Mouse (Mus musculus): ENCODE data around the gene Comtd1. TPM values are rescaled to one million over a fixed set of nuclear protein-coding genes. Genes with fewer than 3 reads are reported as not detected.

Comtd1 gene
- polyA plus RNA-seq, 2 experiments, result 16.0 to 26.5 TPM

- ATAC-seq (ENCODE audit: low FRiP score, low read depth), result no peak
- H3K4me2 ChIP-seq (replicated peaks; ENCODE audit: low read depth, low read length, severe bottlenecking), result no peak overlapping the region
- no peak overlapping the region for H3K9ac ChIP-seq (ENCODE audit: low read depth, low read length, severe bottlenecking)
- no peaks in the 10 kb centered on the region for H3K27me3 ChIP-seq (ENCODE audit: control insufficient read depth, insufficient read depth, low read length)
- no peaks in the 10 kb centered on the region for H3K36me3 ChIP-seq (ENCODE audit: control insufficient read depth, insufficient read depth, low read length)
- no peak overlapping the region for H3K27ac ChIP-seq (replicated peaks; ENCODE audit: low read depth, low read length)
- no peaks in the 10 kb centered on the region for H3K9me3 ChIP-seq (ENCODE audit: control insufficient read depth, low read length)
- no peak overlapping the region for H3K4me3 ChIP-seq (replicated peaks; ENCODE audit: low read length)
- WGBS, result 84% methylated on average over 3 of the region's 3 CpGs
- TF ChIP-seq POLR2A (IDR thresholded peaks at IDR 0.05; ENCODE audit: borderline replicate concordance, extremely low read depth, insufficient read depth, insufficient read length), result no peak
- no peaks in the 10 kb centered on the region for H3K4me1 ChIP-seq (ENCODE audit: control insufficient read depth, insufficient read depth, low read length)
- DNase-seq (ENCODE audit: low spot score), result no peak
Measured at GRCm38 (mm10) chr14:21813847-21814246, 34.9 kb downstream of the Comtd1 start.

- H3K4me2 ChIP-seq (replicated peaks; ENCODE audit: low read depth, low read length, severe bottlenecking), result no peak overlapping the region
- H3K27me3 ChIP-seq (ENCODE audit: control insufficient read depth, insufficient read depth, low read length), result no peaks in the 10 kb centered on the region
- 83% methylated on average over 4 of the region's 4 CpGs for WGBS
- TF ChIP-seq POLR2A (IDR thresholded peaks at IDR 0.05; ENCODE audit: borderline replicate concordance, extremely low read depth, insufficient read depth, insufficient read length), result no peak
- no peak overlapping the region for H3K4me3 ChIP-seq (replicated peaks; ENCODE audit: low read length)
- ATAC-seq (ENCODE audit: low FRiP score, low read depth) (no peak), DNase-seq (ENCODE audit: low spot score) (no peak)
- H3K27ac ChIP-seq (replicated peaks; ENCODE audit: low read depth, low read length), result no peak overlapping the region
- no peaks in the 10 kb centered on the region for H3K4me1 ChIP-seq (ENCODE audit: control insufficient read depth, insufficient read depth, low read length)
- H3K9ac ChIP-seq (ENCODE audit: low read depth, low read length, severe bottlenecking), result no peak overlapping the region
- no peaks in the 10 kb centered on the region for H3K9me3 ChIP-seq (ENCODE audit: control insufficient read depth, low read length)
- H3K36me3 ChIP-seq (ENCODE audit: control insufficient read depth, insufficient read depth, low read length), result no peaks in the 10 kb centered on the region
Measured at GRCm38 (mm10) chr14:21813216-21813615, 35.6 kb downstream of the Comtd1 start.

GRCm38 (mm10) chr14:21812590-21813162 is 36.1 kb downstream of the Comtd1 start:
- 19% methylated on average over 14 of the region's 14 CpGs for WGBS
- TF ChIP-seq POLR2A (IDR thresholded peaks at IDR 0.05; ENCODE audit: borderline replicate concordance, extremely low read depth, insufficient read depth, insufficient read length), result no peak
- Histone ChIP-seq H3K27me3 (ENCODE audit: control insufficient read depth, insufficient read depth, low read length) (no peaks in the 10 kb centered on the region), H3K36me3 (ENCODE audit: control insufficient read depth, insufficient read depth, low read length) (no peaks in the 10 kb centered on the region), H3K9ac (ENCODE audit: low read depth, low read length, severe bottlenecking) (no peak overlapping the region), H3K4me2 (replicated peaks; ENCODE audit: low read depth, low read length, severe bottlenecking) (no peak overlapping the region), H3K27ac (replicated peaks; ENCODE audit: low read depth, low read length) (no peak overlapping the region), H3K9me3 (ENCODE audit: control insufficient read depth, low read length) (no peaks in the 10 kb centered on the region), H3K4me3 (replicated peaks; ENCODE audit: low read length) (no peak overlapping the region), H3K4me1 (ENCODE audit: control insufficient read depth, insufficient read depth, low read length) (no peaks in the 10 kb centered on the region)
- DNase-seq (ENCODE audit: low spot score) (peak; percentile 65), ATAC-seq (ENCODE audit: low FRiP score, low read depth) (no peak)

- TF ChIP-seq POLR2A (IDR thresholded peaks at IDR 0.05; ENCODE audit: borderline replicate concordance, extremely low read depth, insufficient read depth, insufficient read length), result no peak
- DNase-seq (ENCODE audit: low spot score) (no peak), ATAC-seq (ENCODE audit: low FRiP score, low read depth) (no peak)
- Histone ChIP-seq H3K4me1 (ENCODE audit: control insufficient read depth, insufficient read depth, low read length) (no peaks in the 10 kb centered on the region), H3K4me2 (replicated peaks; ENCODE audit: low read depth, low read length, severe bottlenecking) (no peak overlapping the region), H3K36me3 (ENCODE audit: control insufficient read depth, insufficient read depth, low read length) (no peaks in the 10 kb centered on the region), H3K27ac (replicated peaks; ENCODE audit: low read depth, low read length) (no peak overlapping the region), H3K9ac (ENCODE audit: low read depth, low read length, severe bottlenecking) (no peak overlapping the region), H3K27me3 (ENCODE audit: control insufficient read depth, insufficient read depth, low read length) (no peaks in the 10 kb centered on the region), H3K4me3 (replicated peaks; ENCODE audit: low read length) (no peak overlapping the region), H3K9me3 (ENCODE audit: control insufficient read depth, low read length) (no peaks in the 10 kb centered on the region)
- WGBS, result 85% methylated on average over 10 of the region's 10 CpGs
Measured at GRCm38 (mm10) chr14:21811744-21812393, 36.9 kb downstream of the Comtd1 start.

GRCm38 (mm10) chr14:21811301-21811700 is 37.5 kb downstream of the Comtd1 start:
- no peak overlapping the region for H3K27ac ChIP-seq (replicated peaks; ENCODE audit: low read depth, low read length)
- 89% methylated on average over 4 of the region's 4 CpGs for WGBS
- TF ChIP-seq POLR2A (IDR thresholded peaks at IDR 0.05; ENCODE audit: borderline replicate concordance, extremely low read depth, insufficient read depth, insufficient read length), result no peak

More at GRCm38 (mm10) chr14:21811301-21811700, 37.5 kb downstream of the Comtd1 start:
- H3K9ac ChIP-seq (ENCODE audit: low read depth, low read length, severe bottlenecking), result no peak overlapping the region
- H3K36me3 ChIP-seq (ENCODE audit: control insufficient read depth, insufficient read depth, low read length), result no peaks in the 10 kb centered on the region
- DNase-seq (ENCODE audit: low spot score) (no peak), ATAC-seq (ENCODE audit: low FRiP score, low read depth) (no peak)
- H3K9me3 ChIP-seq (ENCODE audit: control insufficient read depth, low read length), result no peaks in the 10 kb centered on the region
- no peak overlapping the region for H3K4me3 ChIP-seq (replicated peaks; ENCODE audit: low read length)
- H3K4me1 ChIP-seq (ENCODE audit: control insufficient read depth, insufficient read depth, low read length), result no peaks in the 10 kb centered on the region
- H3K4me2 ChIP-seq (replicated peaks; ENCODE audit: low read depth, low read length, severe bottlenecking), result no peak overlapping the region
- no peaks in the 10 kb centered on the region for H3K27me3 ChIP-seq (ENCODE audit: control insufficient read depth, insufficient read depth, low read length)

Measured in limb, embryonic 14.5 days (tissue).